Mouse (Mus musculus) stomach, postnatal 0 days (tissue): ENCODE results near the gene Cpeb4.

ENCODE experiments used
- CTCF ChIP-seq: IDR thresholded peaks from 2 replicates; pipeline ENCODE4 v1.5.1; 2016; ENCODE audit warnings: antibody characterized with exemption, low read depth, mild to moderate bottlenecking, moderate library complexity
- EP300 ChIP-seq: optimal IDR thresholded peaks from 2 replicates; pipeline ENCODE3; 2016; ENCODE audit warnings: antibody characterized with exemption

GRCm38 (mm10) chr11:31940898-31941639 is 69.1 kb downstream of the Cpeb4 start:
- TF ChIP-seq CTCF (no peak), EP300 (no peak)
